Mouse (Mus musculus) limb, embryonic 14.5 days (tissue): Measurements from ENCODE around the gene Elavl3. TPM values are rescaled to one million over a fixed set of nuclear protein-coding genes. Genes with fewer than 3 reads are reported as not detected.

Source experiments
- ATAC-seq: fragments of 200-750 bp; cut with Nextera tagmentation; 2 replicates; pipeline ENCODE4 v1.8.0; 2017; ENCODE audit warnings: low read depth, moderate number of reproducible peaks, moderate TSS enrichment; ENCODE audit not compliant: low FRiP score
- DNase-seq: peaks from one replicate; pipeline ENCODE4 v3.0.0-alpha.2; 2015; ENCODE audit warnings: low spot score
- H3K27ac ChIP-seq: fragments of 300-500 bp; sonication (generic); replicated peaks from 2 replicates; pipeline ENCODE4 v1.5.1; 2014; ENCODE audit warnings: low read depth, mild to moderate bottlenecking, low read length, moderate library complexity, mixed read lengths
- H3K27me3 ChIP-seq: fragments of 300-500 bp; sonication (generic); 2 replicates; pipeline ENCODE4 v1.6.1; 2014; ENCODE audit warnings: low read length, mixed read lengths; ENCODE audit not compliant: control insufficient read depth, insufficient read depth
- H3K36me3 ChIP-seq: fragments of 300-500 bp; sonication (generic); 2 replicates; pipeline ENCODE4 v1.6.1; 2014; ENCODE audit warnings: mild to moderate bottlenecking, low read length, moderate library complexity, mixed read lengths; ENCODE audit not compliant: control insufficient read depth, insufficient read depth
- H3K4me1 ChIP-seq: fragments of 300-500 bp; sonication (generic); 2 replicates; pipeline ENCODE4 v1.6.1; 2014; ENCODE audit warnings: antibody characterized with exemption, low read length, mixed read lengths; ENCODE audit not compliant: control insufficient read depth, insufficient read depth
- H3K4me2 ChIP-seq: fragments of 300-500 bp; sonication (generic); replicated peaks from 2 replicates; pipeline ENCODE4 v1.6.1; 2014; ENCODE audit warnings: low read depth, mild to moderate bottlenecking, low read length, moderate library complexity; ENCODE audit not compliant: severe bottlenecking
- H3K4me3 ChIP-seq: fragments of 300-500 bp; sonication (generic); replicated peaks from 2 replicates; pipeline ENCODE4 v1.5.1; 2014; ENCODE audit warnings: low read length
- H3K9ac ChIP-seq: fragments of 300-500 bp; sonication (generic); 2 replicates; pipeline ENCODE4 v1.6.1; 2014; ENCODE audit warnings: mild to moderate bottlenecking, low read depth, low read length, moderate library complexity; ENCODE audit not compliant: severe bottlenecking
- H3K9me3 ChIP-seq: fragments of 300-500 bp; sonication (generic); 2 replicates; pipeline ENCODE4 v1.6.1; 2016; ENCODE audit warnings: low read length; ENCODE audit not compliant: control insufficient read depth
- POLR2A ChIP-seq: fragments of 200-500 bp; IDR thresholded peaks from 2 replicates; pipeline ENCODE4 v1.8.0; 2012; ENCODE audit warnings: inconsistent platforms, mild to moderate bottlenecking, moderate library complexity, borderline replicate concordance; ENCODE audit not compliant: insufficient read depth, insufficient read length; ENCODE audit errors: extremely low read depth
- WGBS: fragments of 180-500 bp; shearing (Covaris S2); extraction: QIAGEN DNeasy Blood & Tissue Kit; methylation state at CpG from one replicate; pipeline ENCODE4 v1.1.7; 2014; 5-methylcytosine and 5-hydroxymethylcytosine counted together
- polyA plus RNA-seq, 2 experiments: library from polyadenylated mRNA; depleted of rRNA in 1 of 2; stranded (reverse) in 1 of 2; unstranded in 1 of 2; fragments of >200 nt; fragmentation: Nextera tagmentation in 1 of 2; extraction: Ambion mirVana in 1 of 2; gene quantifications; 2 replicates each; pipeline versions ENCODE4 v1.2.1 to v1.2.3; 2012 to 2014

Elavl3 gene
- polyA plus RNA-seq, 2 experiments: 0.67 TPM; not detected in 1

GRCm38 (mm10) chr9:21988421-21989101 lies 63.3 kb downstream of the Elavl3 start:
- ATAC-seq (no peak), DNase-seq (no peak)
- WGBS: under 1% methylated on average over 32 of the region's 32 CpGs
- Histone ChIP-seq H3K4me1 (peaks cover 9% of the 10 kb centered on the region), H3K36me3 (no peaks in the 10 kb centered on the region), H3K9ac (peak overlapping the region; percentile 45; the same call in 1 of the 2 replicates), H3K27me3 (peaks cover 61% of the 10 kb centered on the region), H3K9me3 (no peaks in the 10 kb centered on the region), H3K27ac (no peak overlapping the region), H3K4me3 (peak overlapping the region; percentile 38), H3K4me2 (peak overlapping the region; percentile 66)
- no peak for TF ChIP-seq POLR2A

GRCm38 (mm10) chr9:21987592-21988342 lies 64.1 kb downstream of the Elavl3 start:
- 7% methylated on average over 34 of the region's 36 CpGs for WGBS
- Histone ChIP-seq H3K4me1 (peaks cover 9% of the 10 kb centered on the region), H3K9ac (no peak overlapping the region), H3K27me3 (peaks cover 61% of the 10 kb centered on the region), H3K27ac (no peak overlapping the region), H3K4me3 (peak overlapping the region; percentile 38; the same call in 1 of the 2 replicates), H3K4me2 (peak overlapping the region; percentile 66), H3K9me3 (no peaks in the 10 kb centered on the region), H3K36me3 (no peaks in the 10 kb centered on the region)
- ATAC-seq (no peak), DNase-seq (no peak)
- TF ChIP-seq POLR2A: no peak

GRCm38 (mm10) chr9:21983911-21984310 lies 67.9 kb downstream of the Elavl3 start:
- Histone ChIP-seq H3K9me3 (no peaks in the 10 kb centered on the region), H3K36me3 (no peaks in the 10 kb centered on the region), H3K27me3 (peaks cover 26% of the 10 kb centered on the region), H3K9ac (no peak overlapping the region), H3K4me3 (no peak overlapping the region), H3K4me1 (no peaks in the 10 kb centered on the region), H3K4me2 (no peak overlapping the region), H3K27ac (no peak overlapping the region)
- WGBS: 26% methylated on average over 3 of the region's 3 CpGs
- ATAC-seq: no peak
- no peak for TF ChIP-seq POLR2A
- no peak for DNase-seq

- DNase-seq (no peak), ATAC-seq (no peak)
- Histone ChIP-seq H3K27ac (no peak overlapping the region), H3K4me1 (no peaks in the 10 kb centered on the region), H3K9me3 (no peaks in the 10 kb centered on the region), H3K4me2 (no peak overlapping the region), H3K36me3 (no peaks in the 10 kb centered on the region), H3K27me3 (no peaks in the 10 kb centered on the region), H3K9ac (no peak overlapping the region), H3K4me3 (no peak overlapping the region)
- TF ChIP-seq POLR2A: no peak
- 88% methylated on average over 4 of the region's 4 CpGs for WGBS
Measured at GRCm38 (mm10) chr9:21978398-21979128, 73.3 kb downstream of the Elavl3 start.

GRCm38 (mm10) chr9:21977972-21978371 lies 73.9 kb downstream of the Elavl3 start:
- no peaks in the 10 kb centered on the region for H3K27me3 ChIP-seq
- H3K9me3 ChIP-seq: no peaks in the 10 kb centered on the region
- WGBS: 24% methylated on average over 2 of the region's 2 CpGs
- H3K4me3 ChIP-seq: no peak overlapping the region
- H3K27ac ChIP-seq: no peak overlapping the region
- no peak overlapping the region for H3K4me2 ChIP-seq
- ATAC-seq: no peak
- DNase-seq: no peak
- no peak for TF ChIP-seq POLR2A
- no peaks in the 10 kb centered on the region for H3K36me3 ChIP-seq
- no peaks in the 10 kb centered on the region for H3K4me1 ChIP-seq
- H3K9ac ChIP-seq: no peak overlapping the region
